ENCODE assay signal across 11 mouse cellular contexts in genomic region chr13:65259239-65259638, GRCm38 (mm10). TPM values are rescaled to one million over a fixed set of nuclear protein-coding genes. Genes with fewer than 3 reads are reported as not detected.
DNase-seq lines count a peak whose midpoint lies in the region; ATAC-seq and TF ChIP-seq lines count a peak whose summit lies in the region.
"Had no signal": no experiment of that assay in that cellular context is flagged by ENCODE, and none has a peak within 500 bp of the region (broad histone marks: within the 10 kb centered on the region; RNA-seq: fewer than 3 reads in every experiment).

TSS of gene Gm10775 (plus strand) at chr13:65259539.

- H3K9me3 ChIP-seq in kidney, postnatal 0 days (replicated peaks; ENCODE audit: low read length): peaks cover 11% of the 10 kb centered on the region; the same call in 1 of the 2 replicates
- peaks cover 70% of the 10 kb centered on the region for H3K9me3 ChIP-seq in embryonic facial prominence, embryonic 13.5 days
- H3K9me3 ChIP-seq in intestine, embryonic 14.5 days (ENCODE audit: control insufficient read depth, low read length): peaks cover 45% of the 10 kb centered on the region
- H3K9me3 ChIP-seq in neural tube, embryonic 13.5 days: peaks cover 78% of the 10 kb centered on the region

- H3K4me2 ChIP-seq in kidney, postnatal 0 days (ENCODE audit: low read length): peak within 1 kb of the TSS; percentile 23; the same call in 1 of the 2 replicates
- H3K4me2 ChIP-seq in embryonic facial prominence, embryonic 13.5 days: peak within 1 kb of the TSS; percentile 38
- peak within 1 kb of the TSS; percentile 45 for H3K4me2 ChIP-seq in intestine, embryonic 14.5 days (ENCODE audit: low read length)
- peak within 1 kb of the TSS; percentile 46 for H3K4me2 ChIP-seq in neural tube, embryonic 13.5 days

- 49% methylated on average over 29 of the region's 29 CpGs for WGBS in kidney, postnatal 0 days
- 42% methylated on average over 27 of the region's 29 CpGs for WGBS in embryonic facial prominence, embryonic 13.5 days
- WGBS in intestine, embryonic 14.5 days: 44% methylated on average over 29 of the region's 29 CpGs
- WGBS in neural tube, embryonic 13.5 days: 42% methylated on average over 29 of the region's 29 CpGs

- no peak for TF ChIP-seq CTCF in kidney, postnatal 0 days (IDR thresholded peaks at IDR 0.05; ENCODE audit: low read depth)

- H3K27ac ChIP-seq in kidney, postnatal 0 days: no peak within 1 kb of the TSS
- no peak within 1 kb of the TSS for H3K27ac ChIP-seq in embryonic facial prominence, embryonic 13.5 days
- H3K27ac ChIP-seq in intestine, embryonic 14.5 days (ENCODE audit: low read depth): no peak within 1 kb of the TSS
- no peak within 1 kb of the TSS; the same call in 1 of the 2 replicates for H3K27ac ChIP-seq in neural tube, embryonic 13.5 days (replicated peaks)

- peak within 1 kb of the TSS; percentile 13; the same call in 1 of the 2 replicates for H3K4me3 ChIP-seq in kidney, postnatal 0 days (replicated peaks; ENCODE audit: low read depth, low read length)
- H3K4me3 ChIP-seq in embryonic facial prominence, embryonic 13.5 days: peak within 1 kb of the TSS; percentile 9; the same call in 1 of the 2 replicates
- H3K4me3 ChIP-seq in intestine, embryonic 14.5 days (ENCODE audit: low read depth, low read length): peak within 1 kb of the TSS; percentile 24
- peak within 1 kb of the TSS; percentile 29 for H3K4me3 ChIP-seq in neural tube, embryonic 13.5 days
- H3K4me3 ChIP-seq: myocyte had no signal

- H3K4me1 ChIP-seq in kidney, postnatal 0 days (replicated peaks; ENCODE audit: insufficient read depth, low read length): no peaks in the 10 kb centered on the region
- no peaks in the 10 kb centered on the region for H3K4me1 ChIP-seq in embryonic facial prominence, embryonic 13.5 days
- no peaks in the 10 kb centered on the region for H3K4me1 ChIP-seq in intestine, embryonic 14.5 days (replicated peaks; ENCODE audit: control insufficient read depth, insufficient read depth, low read length)
- no peaks in the 10 kb centered on the region for H3K4me1 ChIP-seq in neural tube, embryonic 13.5 days (replicated peaks)

- no peak for DNase-seq in kidney, postnatal 0 days (ENCODE audit: low spot score)
- no peak for DNase-seq in kidney, adult 11 months
- no peak for DNase-seq in intestine, embryonic 14.5 days (ENCODE audit: low spot score)
- no peak for DNase-seq in kidney, adult 18-20 months
- DNase-seq in frontal cortex, postnatal 36 days (ENCODE audit: low spot score in 2 of 2): no peak
- DNase-seq: kidney, postnatal 25 days had no signal

- no peaks in the 10 kb centered on the region for H3K27me3 ChIP-seq in kidney, postnatal 0 days (ENCODE audit: insufficient read depth, low read length)
- peaks cover 14% of the 10 kb centered on the region for H3K27me3 ChIP-seq in embryonic facial prominence, embryonic 13.5 days
- H3K27me3 ChIP-seq in intestine, embryonic 14.5 days (replicated peaks; ENCODE audit: control insufficient read depth, insufficient read depth, low read length): 0 out of 2 replicates have a peak, but pooled peaks cover 4% of the 10 kb centered on the region
- no peaks in the 10 kb centered on the region for H3K27me3 ChIP-seq in neural tube, embryonic 13.5 days
- H3K27me3 ChIP-seq: Patski had no signal

- ATAC-seq in kidney, postnatal 0 days (replicated peaks; ENCODE audit: low FRiP score, low read depth): no peak
- no peak for ATAC-seq in embryonic facial prominence, embryonic 13.5 days (ENCODE audit: insufficient number of reproducible peaks, insufficient read depth, low FRiP score, low TSS enrichment, low read depth)
- no peak for ATAC-seq in intestine, embryonic 14.5 days (replicated peaks; ENCODE audit: low FRiP score, low TSS enrichment, low read depth)
- peak; percentile 16; the same call in 1 of the 2 replicates for ATAC-seq in neural tube, embryonic 13.5 days (ENCODE audit: low read depth)
- no peak for ATAC-seq in erythroid progenitor cell, adult 5-6 weeks (replicated peaks; ENCODE audit: low FRiP score, poor library complexity, severe bottlenecking)
- ATAC-seq: Patski had no signal

- H3K36me3 ChIP-seq in kidney, postnatal 0 days (ENCODE audit: insufficient read depth, low read length): peaks cover 11% of the 10 kb centered on the region
- H3K36me3 ChIP-seq in embryonic facial prominence, embryonic 13.5 days: peaks cover 56% of the 10 kb centered on the region
- no peaks in the 10 kb centered on the region for H3K36me3 ChIP-seq in intestine, embryonic 14.5 days (ENCODE audit: control insufficient read depth, insufficient read depth, low read length)
- peaks cover 61% of the 10 kb centered on the region for H3K36me3 ChIP-seq in neural tube, embryonic 13.5 days

- H3K9ac ChIP-seq in kidney, postnatal 0 days (ENCODE audit: low read depth, low read length): no peak within 1 kb of the TSS
- no peak within 1 kb of the TSS for H3K9ac ChIP-seq in embryonic facial prominence, embryonic 13.5 days
- no peak within 1 kb of the TSS for H3K9ac ChIP-seq in intestine, embryonic 14.5 days (ENCODE audit: low read length)
- H3K9ac ChIP-seq in neural tube, embryonic 13.5 days: 0 out of 2 replicates have a peak within 1 kb of the TSS, but pooled peaks have one; percentile 27

RNA-seq across cellular contexts. Expression of gene Gm10775, which starts in this region (rescaled TPM):
- not detected in 2 replicates for polyA plus RNA-seq in kidney, postnatal 0 days (2015; fragmentation: Nextera tagmentation; extraction: Ambion mirVana)
- polyA plus RNA-seq in embryonic facial prominence, embryonic 13.5 days (2015; fragmentation: Nextera tagmentation; extraction: Ambion mirVana): not detected in 2 replicates
- polyA plus RNA-seq in intestine, embryonic 14.5 days (2014; fragmentation: Nextera tagmentation; extraction: Ambion mirVana): 0.15 TPM in 1 of 2 replicates, not detected in the other
- 0.21 TPM in 1 of 2 replicates, not detected in the other for polyA plus RNA-seq in neural tube, embryonic 13.5 days (2015; fragmentation: Nextera tagmentation; extraction: Ambion mirVana)
- total RNA-seq in erythroid progenitor cell, adult 5-6 weeks (2015; ENCODE audit: low replicate concordance): not detected in 2 replicates
- not detected in 2 replicates for total RNA-seq in erythroid progenitor cell, adult 5-6 weeks (2017; ENCODE audit: low replicate concordance)
- polyA plus RNA-seq: myocyte, Patski had no signal

Comparison
In these comparisons a context has a peak if more than half of its experiments do, and no peak if none do; other contexts are left out.
1. Peak in ATAC-seq, H3K4me3 ChIP-seq, H3K9ac ChIP-seq and H3K4me2 ChIP-seq in neural tube, embryonic 13.5 days; RNA of the gene not detected or under 1 TPM.